Mouse (Mus musculus): ENCODE results near the gene Fgr.

- TF ChIP-seq POU5F1 (IDR thresholded peaks at IDR 0.05; ENCODE audit: borderline replicate concordance, low read length) = no peak
- no peak for TF ChIP-seq CTCF (conservative IDR thresholded peaks at IDR 0.05; ENCODE audit: low read length)
These were observed 38.9 kb downstream of the Fgr start for GRCm38 (mm10) chr4:133012776-133013265.

All from E14TG2a.4 (cell line).